Mouse (Mus musculus): ENCODE data around the gene Rtn4r. TPM values are rescaled to one million over a fixed set of nuclear protein-coding genes. Genes with fewer than 3 reads are reported as not detected.

Gene Rtn4r
- polyA plus RNA-seq (2011; ENCODE audit: insufficient read depth, insufficient read length, low replicate concordance, missing spikeins): 0.77 and 1.2 TPM in 2 replicates

DNA sequence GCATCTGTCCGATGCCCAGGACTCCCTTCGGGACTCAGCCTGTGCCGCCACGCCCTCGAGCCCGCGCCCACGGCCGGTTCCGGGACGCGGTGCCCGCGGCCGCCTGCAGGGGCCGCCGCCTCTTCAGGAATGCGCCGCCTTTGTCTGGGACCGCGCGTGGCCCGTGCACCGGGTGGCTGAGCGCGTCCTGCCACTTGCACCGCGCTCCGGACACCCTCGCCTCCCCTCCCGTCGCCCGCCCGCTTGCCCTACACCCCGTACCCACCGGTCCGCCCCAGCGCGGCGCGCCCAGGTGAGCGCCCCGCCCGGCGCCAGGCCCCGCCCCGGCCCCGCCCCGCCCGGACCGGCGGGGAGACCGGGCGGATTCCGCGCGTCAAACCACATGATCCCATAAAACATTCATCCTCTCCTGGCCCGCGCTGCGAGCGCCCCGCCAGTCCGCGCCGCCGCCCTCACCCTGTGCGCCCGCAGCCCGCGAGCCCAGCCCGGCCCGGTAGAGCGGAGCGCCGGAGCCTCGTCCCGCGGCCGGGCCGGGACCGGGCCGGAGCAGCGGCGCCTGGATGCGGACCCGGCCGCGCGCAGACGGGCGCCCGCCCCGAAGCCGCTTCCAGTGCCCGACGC lies at the start of gene Rtn4r:
Rtn4r (plus strand) TSS at position 402 of the 621 bp plus-strand sequence.
- TF ChIP-seq POLR2A (IDR thresholded peaks at IDR 0.05; ENCODE audit: borderline replicate concordance, control insufficient read depth, low read depth, low read length) (no peak), CTCF (IDR thresholded peaks at IDR 0.05; ENCODE audit: control insufficient read depth, insufficient read depth, low read length) (peak; percentile 28; the same call in 1 of the 2 replicates)
- no peaks in the 10 kb centered on the region; the same call in 1 of the 2 replicates for H3K4me1 ChIP-seq (ENCODE audit: control insufficient read depth, insufficient read depth, low read length)
- no peak within 1 kb of the TSS; the same call in 1 of the 2 replicates for H3K27ac ChIP-seq (ENCODE audit: control insufficient read depth, insufficient read depth, low read depth, low read length, poor library complexity)
- peak within 1 kb of the TSS; percentile 49 for H3K4me3 ChIP-seq (replicated peaks; ENCODE audit: control insufficient read depth, low read depth, low read length)
- WGBS: under 1% methylated on average over 96 of the region's 96 CpGs

DNA sequence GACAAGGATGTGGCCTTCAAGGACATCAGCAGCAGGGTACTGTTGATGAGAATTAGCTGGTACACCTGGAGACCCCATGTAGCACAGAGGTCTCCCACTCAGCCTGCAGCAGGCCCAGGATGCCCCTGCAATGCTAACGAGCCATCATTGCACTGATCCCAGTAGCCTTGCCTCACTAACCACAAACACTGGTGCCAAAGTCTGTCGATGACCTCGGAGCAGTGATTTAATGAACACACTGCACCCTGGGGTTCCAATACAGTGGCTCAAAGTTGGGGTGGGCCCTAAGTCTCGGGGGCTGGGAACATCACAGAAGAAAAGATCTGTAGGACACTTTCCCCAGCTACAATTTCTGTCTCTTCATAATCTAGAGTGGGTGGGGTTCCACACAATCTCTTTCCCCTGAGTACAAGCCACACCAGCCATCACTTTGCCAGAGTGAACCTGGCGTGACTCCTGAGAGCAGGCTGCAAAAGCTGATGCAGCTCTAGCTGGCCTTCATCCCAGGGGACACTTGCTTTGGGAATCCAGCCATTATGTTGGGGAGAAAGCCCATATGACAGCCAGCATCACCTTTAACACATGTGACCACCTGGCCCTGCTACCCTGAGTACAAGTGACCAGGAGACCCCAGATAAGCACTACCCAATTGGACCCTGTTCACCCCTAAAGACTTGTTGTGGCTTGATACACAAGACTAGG lies 49.0 kb upstream of the Rtn4r start:
- H3K4me1 ChIP-seq (ENCODE audit: control insufficient read depth, insufficient read depth, low read length): peaks cover 3% of the 10 kb centered on the region; the same call in 1 of the 2 replicates
- no peak overlapping the region for H3K4me3 ChIP-seq (replicated peaks; ENCODE audit: control insufficient read depth, low read depth, low read length)
- 62% methylated on average over 5 of the region's 5 CpGs for WGBS
- TF ChIP-seq CTCF (IDR thresholded peaks at IDR 0.05; ENCODE audit: control insufficient read depth, insufficient read depth, low read length): no peak
- no peak for TF ChIP-seq POLR2A (IDR thresholded peaks at IDR 0.05; ENCODE audit: borderline replicate concordance, control insufficient read depth, low read depth, low read length)
- no peak overlapping the region for H3K27ac ChIP-seq (ENCODE audit: control insufficient read depth, insufficient read depth, low read depth, low read length, poor library complexity)

DNA sequence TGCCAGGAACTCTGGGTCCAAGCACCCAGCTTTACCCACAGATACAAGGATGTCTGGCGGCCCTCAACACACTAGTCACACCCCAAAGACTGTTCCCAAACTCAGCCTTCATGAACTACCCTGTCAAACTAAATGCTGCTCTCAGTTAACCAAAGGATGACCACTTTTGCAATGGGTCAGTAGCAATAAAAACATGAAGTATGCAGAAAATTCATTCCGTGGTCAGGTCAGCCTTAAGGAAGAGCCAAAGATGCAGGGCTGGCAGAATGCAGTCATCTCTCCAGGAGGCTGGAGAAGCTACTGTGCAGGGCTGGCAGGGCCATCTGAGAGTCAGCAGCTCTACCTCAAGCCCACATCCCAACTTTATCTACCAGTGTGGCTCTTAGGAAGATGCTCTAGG lies 48.1 kb upstream of the Rtn4r start:
- 80% methylated on average over 2 of the region's 2 CpGs for WGBS
- Histone ChIP-seq H3K4me3 (replicated peaks; ENCODE audit: control insufficient read depth, low read depth, low read length) (no peak overlapping the region), H3K4me1 (ENCODE audit: control insufficient read depth, insufficient read depth, low read length) (peaks cover 2% of the 10 kb centered on the region), H3K27ac (ENCODE audit: control insufficient read depth, insufficient read depth, low read depth, low read length, poor library complexity) (no peak overlapping the region)
- TF ChIP-seq POLR2A (IDR thresholded peaks at IDR 0.05; ENCODE audit: borderline replicate concordance, control insufficient read depth, low read depth, low read length): no peak
- no peak for TF ChIP-seq CTCF (IDR thresholded peaks at IDR 0.05; ENCODE audit: control insufficient read depth, insufficient read depth, low read length)

DNA sequence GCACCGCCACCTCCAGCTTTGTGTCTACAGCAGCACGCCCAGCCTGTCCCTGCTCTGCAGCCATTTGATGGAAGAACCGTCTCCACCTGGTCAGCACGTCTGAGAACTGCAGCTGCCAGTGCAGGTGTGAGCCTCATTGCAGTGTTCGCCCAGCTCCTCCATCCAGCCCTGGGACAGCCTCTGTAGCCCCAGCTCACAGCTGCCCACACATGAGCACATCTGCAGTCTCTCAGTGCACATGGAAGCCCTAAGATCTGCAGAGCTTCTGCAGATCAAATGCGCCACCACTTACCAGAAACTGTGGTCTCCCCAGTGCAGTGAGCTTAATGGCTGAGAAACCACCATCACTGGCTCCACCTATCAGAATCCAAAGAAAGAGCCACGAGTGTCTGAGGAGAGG lies 47.3 kb upstream of the Rtn4r start:
- Histone ChIP-seq H3K4me1 (ENCODE audit: control insufficient read depth, insufficient read depth, low read length) (no peaks in the 10 kb centered on the region; the same call in none of the 2 replicates), H3K4me3 (replicated peaks; ENCODE audit: control insufficient read depth, low read depth, low read length) (no peak overlapping the region), H3K27ac (ENCODE audit: control insufficient read depth, insufficient read depth, low read depth, low read length, poor library complexity) (no peak overlapping the region)
- no peak for TF ChIP-seq POLR2A (IDR thresholded peaks at IDR 0.05; ENCODE audit: borderline replicate concordance, control insufficient read depth, low read depth, low read length)
- no peak for TF ChIP-seq CTCF (IDR thresholded peaks at IDR 0.05; ENCODE audit: control insufficient read depth, insufficient read depth, low read length)
- whole genome bisulfite sequencing: 81% methylated on average over 7 of the region's 7 CpGs

DNA sequence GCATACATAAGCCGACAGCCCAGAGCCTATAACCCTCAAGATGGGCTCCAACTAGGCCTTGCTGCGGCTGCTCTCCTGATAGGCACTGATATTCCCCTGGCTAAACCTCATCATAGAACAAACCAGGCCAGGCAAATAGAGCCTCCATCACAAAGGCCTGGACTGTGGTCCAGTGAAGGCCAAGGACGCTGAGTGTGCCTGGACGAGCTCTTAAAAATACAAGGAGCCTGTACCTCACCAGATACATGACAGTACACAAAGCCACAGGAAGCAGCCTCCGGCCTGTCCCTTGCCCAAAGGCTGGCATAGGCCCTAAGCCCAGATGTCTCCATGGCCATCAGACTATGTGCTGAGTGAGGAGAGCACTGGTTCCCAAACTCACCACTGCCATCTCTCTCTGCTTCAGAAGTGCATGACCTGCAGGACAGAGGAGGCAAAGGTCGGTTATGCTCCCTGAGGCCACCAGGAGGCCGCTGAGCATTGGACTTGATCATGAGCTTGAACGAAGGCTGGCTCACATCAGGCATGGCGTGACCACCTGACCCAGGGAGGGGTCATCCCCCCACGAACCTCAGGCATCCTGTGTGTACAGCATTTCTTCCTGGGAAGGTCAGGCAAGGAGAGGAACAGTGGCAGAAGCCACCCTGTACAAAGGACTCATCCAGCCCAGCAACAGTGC lies 46.2 kb upstream of the Rtn4r start:
- no peak overlapping the region for H3K4me3 ChIP-seq (replicated peaks; ENCODE audit: control insufficient read depth, low read depth, low read length)
- TF ChIP-seq CTCF (IDR thresholded peaks at IDR 0.05; ENCODE audit: control insufficient read depth, insufficient read depth, low read length): peak; percentile 11; the same call in 1 of the 2 replicates
- TF ChIP-seq POLR2A (IDR thresholded peaks at IDR 0.05; ENCODE audit: borderline replicate concordance, control insufficient read depth, low read depth, low read length): no peak
- no peak overlapping the region for H3K27ac ChIP-seq (ENCODE audit: control insufficient read depth, insufficient read depth, low read depth, low read length, poor library complexity)
- no peaks in the 10 kb centered on the region; the same call in none of the 2 replicates for H3K4me1 ChIP-seq (ENCODE audit: control insufficient read depth, insufficient read depth, low read length)
- 74% methylated on average over 10 of the region's 10 CpGs for WGBS

DNA sequence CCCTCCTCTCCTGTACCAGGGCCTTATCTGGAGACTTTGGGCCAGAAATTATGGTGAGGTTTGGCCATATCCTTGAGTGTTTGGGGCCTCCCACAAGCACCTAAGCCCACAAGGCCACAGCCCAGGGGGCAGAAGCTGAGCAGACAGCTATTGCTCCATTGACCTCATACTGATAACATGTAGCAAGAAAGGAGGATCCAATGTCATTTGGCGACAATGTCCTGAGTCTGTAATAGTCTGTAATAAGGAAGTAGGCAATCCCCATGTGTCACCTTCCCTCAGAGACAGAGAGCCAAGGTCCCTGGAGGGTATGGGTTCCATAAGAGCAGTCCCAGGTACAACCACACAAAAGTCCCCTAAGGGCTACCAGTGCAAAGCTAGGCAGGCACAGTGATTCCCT lies 45.2 kb upstream of the Rtn4r start:
- TF ChIP-seq POLR2A (IDR thresholded peaks at IDR 0.05; ENCODE audit: borderline replicate concordance, control insufficient read depth, low read depth, low read length) (no peak), CTCF (IDR thresholded peaks at IDR 0.05; ENCODE audit: control insufficient read depth, insufficient read depth, low read length) (no peak)
- Histone ChIP-seq H3K4me3 (replicated peaks; ENCODE audit: control insufficient read depth, low read depth, low read length) (no peak overlapping the region), H3K27ac (ENCODE audit: control insufficient read depth, insufficient read depth, low read depth, low read length, poor library complexity) (no peak overlapping the region), H3K4me1 (ENCODE audit: control insufficient read depth, insufficient read depth, low read length) (no peaks in the 10 kb centered on the region; the same call in none of the 2 replicates)
- WGBS: 16% methylated on average over 1 of the region's 1 CpGs

DNA sequence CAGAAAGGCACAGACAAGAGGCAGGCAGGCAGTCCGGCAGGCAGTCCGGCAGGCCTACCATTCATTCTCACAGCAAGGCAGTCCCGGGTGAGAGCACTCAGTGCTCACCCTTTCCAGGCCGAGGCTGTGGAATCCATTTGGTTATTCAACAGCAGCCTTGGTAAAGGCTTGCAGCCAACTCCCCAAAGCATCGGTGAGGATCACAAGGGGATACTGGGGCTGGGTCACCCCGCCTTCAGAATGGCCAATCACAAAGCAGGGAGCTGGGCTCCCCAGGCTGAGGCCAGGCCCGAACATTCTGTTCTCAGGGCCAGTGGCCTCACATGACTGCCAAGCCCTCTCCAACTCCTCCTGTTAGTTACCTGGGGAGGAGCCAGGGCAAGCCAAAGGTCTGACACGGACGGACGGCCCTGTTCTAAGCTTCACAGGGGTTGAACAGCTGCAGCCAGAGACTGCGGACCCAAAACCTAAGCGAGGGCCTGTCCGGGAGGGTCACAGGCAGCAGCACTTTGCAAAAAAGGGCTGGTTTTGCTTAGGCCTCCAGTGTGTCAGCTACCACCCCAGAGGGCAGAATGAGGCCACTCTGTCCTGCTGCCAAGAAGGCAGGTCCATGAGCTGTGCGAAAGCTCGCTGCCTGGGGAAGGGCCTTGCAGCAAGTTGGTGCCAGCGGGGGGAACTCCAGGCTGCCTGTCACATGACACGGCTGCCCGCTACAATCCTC lies 44.1 kb upstream of the Rtn4r start:
- Histone ChIP-seq H3K27ac (ENCODE audit: control insufficient read depth, insufficient read depth, low read depth, low read length, poor library complexity) (no peak overlapping the region), H3K4me3 (replicated peaks; ENCODE audit: control insufficient read depth, low read depth, low read length) (no peak overlapping the region), H3K4me1 (ENCODE audit: control insufficient read depth, insufficient read depth, low read length) (no peaks in the 10 kb centered on the region; the same call in none of the 2 replicates)
- 89% methylated on average over 18 of the region's 18 CpGs for WGBS
- no peak for TF ChIP-seq POLR2A (IDR thresholded peaks at IDR 0.05; ENCODE audit: borderline replicate concordance, control insufficient read depth, low read depth, low read length)
- no peak for TF ChIP-seq CTCF (IDR thresholded peaks at IDR 0.05; ENCODE audit: control insufficient read depth, insufficient read depth, low read length)
